Mouse (Mus musculus): ENCODE results near the gene Mad1l1.

- TF ChIP-seq CTCF (IDR thresholded peaks at IDR 0.05; ENCODE audit: extremely low read depth, insufficient read depth, insufficient read length, insufficient replicate concordance) = no peak
- no peak for TF ChIP-seq POLR2A (IDR thresholded peaks at IDR 0.05; ENCODE audit: low read depth, low read length)
Observed at GRCm38 (mm10) chr5:140098711-140099110, 222.6 kb downstream of the Mad1l1 start.

Measured in spleen, adult 2 months (tissue).